Mouse (Mus musculus) adrenal gland, postnatal 10 days (tissue): ENCODE measurements around the gene Spast. TPM values are rescaled to one million over a fixed set of nuclear protein-coding genes. Genes with fewer than 3 reads are reported as not detected.

Source experiments
- DNase-seq: peaks from one replicate; pipeline ENCODE4 v3.0.0; 2021; ENCODE audit warnings: mixed read lengths
- total RNA-seq, 2 experiments: library from RNA; stranded (reverse); gene quantifications; 2 replicates each; pipeline ENCODE4 v1.2.3; 2021

Spast gene
- total RNA-seq, 2 experiments from 2014 or later = 34.1 to 36.6 TPM

DNA sequence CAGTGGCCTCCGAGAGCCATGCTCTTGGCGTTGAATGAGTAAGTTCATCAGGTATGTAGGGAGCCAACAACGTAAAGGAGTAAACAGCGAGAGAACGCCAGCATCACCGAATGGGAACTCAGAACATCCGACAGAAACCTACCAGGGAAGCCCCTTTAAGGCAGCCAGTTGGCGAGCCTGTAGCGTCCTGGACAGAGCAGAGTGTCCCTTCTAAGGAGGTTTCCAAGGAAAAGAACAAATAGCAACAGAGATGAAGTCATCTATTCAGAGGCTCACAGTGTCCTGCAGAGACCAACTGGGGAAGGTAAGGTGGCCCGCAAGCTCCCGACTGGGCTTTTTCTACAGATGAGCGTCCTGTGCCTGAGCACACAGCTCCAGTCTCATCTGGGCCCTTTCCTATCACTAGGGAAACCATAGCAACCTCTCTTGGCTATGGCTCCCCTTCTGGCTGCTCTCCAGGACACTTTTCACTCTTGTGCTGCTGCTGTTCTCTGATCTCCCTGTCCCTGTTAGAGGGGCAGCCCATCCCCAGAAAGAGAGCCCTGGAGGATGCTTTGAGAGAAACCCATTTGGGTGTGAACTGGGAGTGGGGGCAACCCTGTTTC is 85.7 kb downstream of the Spast start:
- DNase-seq = peak; percentile 20

DNA sequence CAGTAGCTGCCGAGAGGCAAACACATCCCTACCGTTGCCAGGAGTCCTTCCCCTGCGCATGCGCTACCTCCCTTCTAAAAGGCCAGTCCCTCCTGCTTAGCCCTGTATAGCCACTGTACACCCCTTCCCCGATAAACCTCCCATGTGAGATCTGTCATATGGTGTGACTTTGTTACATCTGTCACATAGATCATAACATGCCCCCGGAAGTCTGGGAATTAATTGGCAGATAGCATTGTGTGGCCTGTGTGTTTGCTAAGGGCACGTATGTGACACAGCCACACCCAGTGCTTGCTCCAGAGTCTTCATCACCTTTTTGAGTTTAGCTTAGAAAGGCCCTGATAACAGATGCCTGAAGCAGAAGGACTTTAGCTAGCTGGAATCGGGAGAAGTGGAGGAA is 91.3 kb downstream of the Spast start:
- no peak for DNase-seq

GRCm38 (mm10) chr17:74431481-74431880 is 92.7 kb downstream of the Spast start:
- no peak for DNase-seq

GRCm38 (mm10) chr17:74432631-74433030 is 93.8 kb downstream of the Spast start:
- no peak for DNase-seq

DNA sequence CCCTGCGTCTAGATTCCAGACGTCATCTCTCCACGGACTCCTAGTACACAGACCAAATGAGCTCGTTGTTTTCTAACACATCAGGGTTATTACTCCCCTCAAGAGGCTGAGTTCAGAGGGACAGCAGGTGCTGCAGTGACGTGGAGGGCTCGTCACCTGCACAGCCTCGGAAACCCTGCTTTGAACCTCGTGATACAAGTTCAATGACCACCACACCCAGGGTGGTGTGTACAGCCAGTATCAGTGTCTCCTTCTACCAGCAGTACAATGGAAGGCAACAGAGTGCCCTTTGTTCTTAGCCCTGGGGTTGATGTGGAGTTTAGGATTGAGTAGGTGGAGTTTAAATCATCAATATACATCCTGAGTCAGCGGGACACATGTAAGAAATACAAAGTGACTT is 99.0 kb downstream of the Spast start:
- no peak for DNase-seq

DNA sequence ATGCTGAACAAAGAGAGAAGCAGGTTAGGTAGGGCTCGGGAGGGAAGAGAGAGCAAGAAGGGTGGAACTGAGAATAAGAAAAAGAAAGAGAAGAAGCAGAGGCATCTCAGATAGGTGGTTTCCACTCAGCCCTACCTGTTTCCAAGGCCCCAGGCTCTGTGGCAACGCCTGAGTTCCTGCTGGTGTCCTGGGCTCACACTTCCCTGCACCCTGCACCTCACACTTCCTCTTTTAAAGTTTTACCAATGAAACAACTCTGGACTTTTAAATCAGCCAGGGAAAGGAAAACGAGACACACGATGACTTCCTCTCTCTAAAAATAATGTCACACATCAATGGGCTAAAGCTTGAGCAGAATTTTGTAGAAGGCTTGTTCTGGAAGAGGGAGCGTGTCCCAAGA is 101.7 kb downstream of the Spast start:
- DNase-seq = no peak

Other genes with a start within 250 kb of the Spast start
- gene Memo1, start 43.5 kb upstream of the Spast start, total RNA-seq = 10 to 100 TPM; 83.9 to 84.3 TPM
- 100 to 1,000 TPM in 1 of 2 experiments, 10 to 100 TPM in 1; 88.2 to 100 TPM for gene Dpy30, start 15.0 kb upstream of the Spast start, total RNA-seq
- gene Slc30a6, start 56.6 kb downstream of the Spast start, total RNA-seq = 10 to 100 TPM; 19.5 TPM
- gene Nlrc4, start 120.2 kb downstream of the Spast start, total RNA-seq = under 1 TPM; 0.39 to 0.42 TPM
- gene Yipf4, start 150.5 kb downstream of the Spast start, total RNA-seq = 100 to 1,000 TPM in 1 of 2 experiments, 10 to 100 TPM in 1; 95.8 to 108 TPM
- 100 to 1,000 TPM in 1 of 2 experiments, 10 to 100 TPM in 1; 92.1 to 136 TPM for gene Birc6, start 189.3 kb downstream of the Spast start, total RNA-seq